Mouse (Mus musculus): ENCODE results near the gene Lpp.

DNA sequence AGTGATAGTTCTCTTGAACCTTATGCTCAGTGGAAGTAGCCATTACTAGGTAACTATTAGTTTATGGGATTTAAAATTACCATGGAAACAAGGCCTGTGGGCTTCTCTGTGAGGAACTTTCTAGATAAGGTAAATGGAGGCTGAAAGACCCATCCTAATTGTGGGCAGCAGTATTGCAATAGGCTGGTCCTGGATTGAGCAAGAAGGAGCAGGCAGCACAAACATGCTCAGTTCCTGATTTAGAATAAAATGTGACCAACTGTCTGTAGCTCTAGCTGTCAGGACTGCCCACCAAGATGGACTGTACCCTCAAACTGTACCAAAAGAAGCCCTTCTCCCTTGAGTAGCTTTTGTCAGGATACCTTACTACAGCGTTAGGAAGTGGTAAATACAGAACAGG is 392.3 kb downstream of the Lpp start:
- TF ChIP-seq CTCF (IDR thresholded peaks at IDR 0.05; ENCODE audit: insufficient read depth, low read length) (no peak), POLR2A (IDR thresholded peaks at IDR 0.05; ENCODE audit: borderline replicate concordance, extremely low read depth, low read depth, low read length) (no peak)

All from lung, adult 2 months (tissue).